Mouse (Mus musculus) retina, embryonic 14.5 days (tissue): ENCODE measurements around the gene Acbd3.
A peak's percentile ranks its signal among the peaks of the same experiment; 100 is the strongest.

Experiments
- DNase-seq: peaks from one replicate; pipeline ENCODE4 v3.0.0-alpha.2; 2015; ENCODE audit warnings: low spot score

Gene Acbd3

GRCm38 (mm10) chr1:180725704-180726179 is at the start of gene Acbd3:
Gene Acbd3 (plus strand): TSS chr1:180726043.
- peak; percentile 94 for DNase-seq

GRCm38 (mm10) chr1:180691284-180691683 is 34.6 kb upstream of the Acbd3 start:
- DNase-seq = no peak

DNA sequence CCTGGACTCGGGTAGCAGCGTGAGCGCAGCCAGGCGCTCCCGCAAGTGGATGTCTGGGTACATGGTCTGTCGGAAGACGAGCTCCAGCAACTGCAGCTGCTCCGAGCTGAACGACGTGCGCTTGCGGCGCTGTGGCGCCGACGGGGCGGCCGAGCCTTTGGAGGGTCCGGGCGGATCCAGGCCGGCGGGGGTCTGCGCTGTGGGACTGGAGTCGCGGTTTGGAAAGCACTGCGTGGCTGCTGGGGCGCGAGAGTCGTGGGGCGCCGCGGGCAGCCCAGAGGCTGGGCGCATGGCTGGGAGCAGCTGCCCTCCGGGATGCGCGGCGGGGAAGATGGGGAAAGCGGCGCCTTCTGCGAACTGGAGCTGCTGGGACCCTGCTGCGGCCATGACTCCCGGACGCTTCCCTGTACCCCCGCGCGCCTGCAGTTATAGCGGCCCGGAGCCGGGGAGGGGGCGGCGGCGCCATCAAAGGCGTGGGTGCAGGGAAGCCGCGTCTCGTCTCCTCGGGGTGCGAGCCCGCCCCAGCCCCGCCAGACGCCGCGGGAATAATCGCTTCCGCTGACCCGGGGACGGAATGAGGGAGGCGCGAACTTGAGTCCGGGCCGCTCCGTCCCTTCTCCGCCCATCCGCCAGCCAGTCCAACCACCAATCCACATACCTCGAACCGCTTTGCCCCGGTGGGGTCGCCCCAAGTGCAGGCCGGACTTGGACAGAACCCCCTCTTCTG is 29.1 kb upstream of the Acbd3 start, which contains the start of gene Mixl1:
Mixl1 (minus strand) TSS at position 409 of the 727 bp plus-strand sequence.
- peak; percentile 43 for DNase-seq

DNA sequence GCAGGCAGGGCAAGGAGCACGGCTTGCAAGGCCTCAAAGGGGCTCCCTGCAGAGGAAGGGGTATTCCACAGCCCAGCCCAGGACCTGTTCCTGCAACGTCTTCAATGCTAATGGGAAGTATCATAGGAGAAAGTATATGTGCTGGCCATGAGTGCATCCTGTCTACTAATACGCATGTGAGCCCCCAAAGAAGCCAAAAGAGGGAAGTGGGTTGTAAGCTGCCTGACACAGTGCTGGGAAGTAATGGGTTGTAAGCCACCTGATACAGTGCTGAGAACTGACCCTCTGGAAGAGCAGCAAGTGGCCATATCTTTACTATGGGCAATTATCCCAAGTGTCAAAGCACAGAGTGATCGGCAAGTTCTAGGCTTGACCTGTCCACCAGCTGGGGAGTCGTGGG is 27.8 kb upstream of the Acbd3 start:
- no peak for DNase-seq

DNA sequence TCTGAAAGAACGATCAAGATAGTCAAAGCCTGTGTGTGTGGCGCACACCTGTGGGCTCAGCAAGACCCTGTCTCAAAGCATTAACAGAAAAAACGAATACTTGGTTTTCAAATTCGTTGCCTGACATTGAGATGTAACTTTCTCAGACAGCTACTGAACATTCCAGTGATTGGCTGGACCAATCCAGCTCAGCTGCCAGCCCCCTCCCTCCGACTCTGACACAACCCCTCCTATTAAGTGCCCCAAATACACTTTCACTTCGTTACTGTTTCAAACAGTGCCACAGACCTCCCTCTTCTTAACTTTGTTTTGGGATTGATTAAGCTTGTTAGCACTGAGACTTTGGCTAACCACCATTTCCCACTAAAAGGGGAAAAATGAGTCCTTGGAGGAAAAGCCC is 22.4 kb upstream of the Acbd3 start:
- no peak for DNase-seq

DNA sequence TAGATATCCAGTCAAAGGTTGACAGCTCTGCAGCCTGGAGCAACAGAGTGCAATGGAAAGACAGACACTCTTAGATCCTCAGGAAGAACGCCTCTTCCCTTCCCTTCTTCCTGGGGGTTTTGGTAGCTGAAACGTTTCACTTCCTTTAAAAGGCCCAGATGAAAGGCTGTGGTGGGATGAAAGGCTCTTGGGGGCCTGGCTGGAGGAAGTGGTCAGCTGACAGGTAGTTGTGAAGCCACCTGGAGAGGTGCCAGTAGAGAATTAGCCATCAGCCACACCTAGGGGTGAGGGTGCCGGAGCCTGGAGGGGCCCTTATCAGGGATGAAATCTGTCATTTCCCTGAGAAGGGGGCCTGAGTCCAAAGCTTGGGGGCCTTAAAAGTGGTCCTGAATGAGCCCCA is 18.5 kb upstream of the Acbd3 start:
- DNase-seq = no peak

- DNase-seq = no peak
Measured at GRCm38 (mm10) chr1:180707813-180708212, 18.0 kb upstream of the Acbd3 start.

- no peak for DNase-seq
Measured at GRCm38 (mm10) chr1:180708935-180709776, 16.7 kb upstream of the Acbd3 start.

GRCm38 (mm10) chr1:180718756-180719155 is 7.1 kb upstream of the Acbd3 start:
- no peak for DNase-seq

DNA sequence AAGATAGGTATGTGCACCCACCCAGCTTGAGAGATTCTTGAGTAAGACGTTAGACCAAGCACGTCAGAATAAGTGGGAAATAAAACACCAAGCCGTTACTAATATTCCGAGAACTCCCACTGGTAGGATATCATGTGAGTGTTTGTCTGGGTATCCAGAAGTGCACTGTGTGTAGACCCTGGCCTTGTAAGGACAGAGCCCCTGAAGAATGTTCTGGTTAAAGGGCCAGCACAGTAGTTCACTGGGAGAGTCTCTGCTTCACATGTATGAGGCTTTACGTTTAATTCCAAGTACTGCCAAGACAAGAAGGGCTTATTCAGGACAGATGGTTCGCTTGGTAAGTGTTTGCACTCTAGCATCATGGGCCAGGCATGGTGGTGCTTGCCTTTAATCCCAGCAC is 6.4 kb upstream of the Acbd3 start:
- no peak for DNase-seq

DNA sequence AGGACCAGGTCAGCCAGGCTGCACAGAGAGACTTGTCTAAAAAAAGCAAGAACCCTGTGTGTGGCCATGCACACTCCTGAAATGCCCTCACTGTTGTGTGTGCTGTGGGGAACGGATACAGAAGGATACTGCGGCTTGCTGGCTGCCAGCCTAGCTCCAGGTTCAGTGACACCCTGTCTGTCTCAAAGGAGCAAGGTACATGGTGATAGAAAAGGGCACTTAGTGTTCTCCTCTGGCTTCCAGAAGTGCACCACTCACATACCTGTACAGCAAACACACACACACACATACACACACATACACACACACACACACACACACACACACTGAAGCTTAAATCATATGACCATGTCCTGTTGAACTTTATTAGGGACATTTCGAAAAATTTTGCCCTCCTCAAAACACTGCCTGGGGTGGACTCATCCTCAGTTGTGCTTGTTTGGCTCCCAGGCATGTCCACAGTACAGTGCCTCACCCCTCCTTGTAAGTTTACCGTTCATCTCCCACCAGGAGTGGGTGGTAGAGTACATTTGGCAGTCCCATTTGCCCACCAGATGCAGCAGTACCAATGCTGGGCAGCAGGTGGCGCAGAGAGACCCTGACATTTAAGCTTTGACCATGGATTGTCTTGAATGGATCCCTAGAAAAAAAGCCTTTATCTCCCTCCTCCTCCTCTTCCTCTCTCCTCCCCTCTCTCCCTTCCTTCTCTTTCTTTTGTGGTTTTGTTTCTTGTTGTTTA is 5.7 kb upstream of the Acbd3 start:
- DNase-seq = peak; percentile 90

GRCm38 (mm10) chr1:180722608-180723007 is 3.2 kb upstream of the Acbd3 start:
- no peak for DNase-seq

DNA sequence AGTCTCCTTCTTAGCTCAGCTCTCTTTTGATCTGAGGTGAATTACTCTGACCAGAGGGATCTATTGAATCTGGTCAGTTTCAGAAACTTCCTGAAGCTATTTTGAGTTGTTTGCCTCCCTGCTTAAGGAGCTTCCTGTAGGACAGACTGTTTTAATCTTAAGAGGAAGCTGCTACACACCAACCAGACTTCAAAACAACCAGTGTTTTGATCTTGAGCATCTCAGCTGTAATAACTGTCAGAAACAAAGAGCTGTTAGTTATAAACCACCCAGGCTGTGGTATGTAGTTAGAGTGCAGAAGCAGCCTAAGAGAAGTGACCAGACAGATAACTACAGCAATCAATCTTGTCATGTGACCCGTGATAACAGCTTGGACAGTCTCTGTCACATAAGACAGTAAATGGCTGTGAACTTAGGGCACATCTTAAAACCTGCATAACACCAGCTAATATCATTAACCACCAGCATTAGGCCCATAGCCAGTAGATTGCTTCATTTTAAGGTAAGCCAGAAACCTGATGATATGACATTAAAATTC is 2.1 kb upstream of the Acbd3 start:
- DNase-seq = no peak

DNA sequence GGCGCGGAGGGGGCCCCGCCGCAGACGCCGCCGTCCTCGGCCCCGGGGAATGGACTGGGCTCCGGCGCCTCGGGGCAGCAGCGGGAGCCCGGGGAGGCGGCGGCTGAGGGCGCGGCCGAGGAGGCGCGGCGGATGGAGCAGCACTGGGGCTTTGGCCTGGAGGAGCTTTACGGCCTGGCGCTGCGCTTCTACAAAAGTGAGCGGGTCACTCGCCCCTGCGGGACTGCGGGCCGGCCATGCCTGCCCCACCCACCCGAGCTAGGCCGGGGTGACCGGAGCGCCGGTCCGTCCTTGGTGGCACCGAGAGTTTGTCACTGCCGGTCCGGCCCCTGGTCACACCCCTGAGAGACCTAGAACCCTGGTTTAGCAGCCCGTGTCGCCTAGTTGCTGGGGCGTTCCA is 340 bp downstream of the Acbd3 start:
- DNase-seq = no peak

- no peak for DNase-seq
Measured at GRCm38 (mm10) chr1:180729231-180729630, 3.4 kb downstream of the Acbd3 start.

DNA sequence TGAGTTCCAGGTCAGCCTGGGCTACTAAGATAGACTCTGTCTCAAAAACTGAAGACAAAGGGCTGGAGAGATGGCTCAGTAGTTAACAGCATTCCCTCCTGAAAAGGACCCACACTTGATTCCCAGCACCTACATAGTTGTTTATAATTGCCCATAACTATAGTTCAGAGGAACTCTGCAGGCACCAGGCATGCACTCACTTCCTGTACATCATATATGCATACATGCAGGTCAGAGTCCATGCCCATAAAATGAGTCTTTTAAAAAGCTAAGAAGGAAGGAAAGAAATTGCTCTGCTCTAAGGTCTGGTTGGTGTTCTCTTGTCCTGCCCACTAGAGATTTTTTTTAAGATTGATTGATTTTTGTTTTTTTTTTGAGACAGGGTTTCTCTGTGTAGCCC is 22.0 kb downstream of the Acbd3 start:
- DNase-seq = no peak

GRCm38 (mm10) chr1:180752115-180752514 is 26.3 kb downstream of the Acbd3 start:
- DNase-seq = no peak

DNA sequence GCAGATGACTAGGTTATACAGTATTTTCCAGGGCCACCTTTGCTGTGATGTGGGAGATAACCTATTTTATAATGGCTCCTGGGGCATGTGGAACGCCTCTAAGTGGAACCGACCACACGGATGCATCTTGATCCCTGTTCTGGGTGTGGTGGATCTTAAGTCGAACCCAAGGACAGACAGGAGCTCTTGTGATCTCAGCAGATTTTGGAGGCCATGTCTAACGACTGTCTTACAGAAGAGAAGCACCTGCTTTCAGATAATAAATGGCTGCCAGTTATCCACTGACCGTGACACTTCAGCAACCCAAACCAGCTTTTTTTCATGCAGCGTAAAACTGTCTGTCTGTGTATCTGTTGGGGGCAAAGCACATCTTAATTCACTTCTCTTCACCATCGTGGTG is 28.5 kb downstream of the Acbd3 start:
- DNase-seq = no peak

DNA sequence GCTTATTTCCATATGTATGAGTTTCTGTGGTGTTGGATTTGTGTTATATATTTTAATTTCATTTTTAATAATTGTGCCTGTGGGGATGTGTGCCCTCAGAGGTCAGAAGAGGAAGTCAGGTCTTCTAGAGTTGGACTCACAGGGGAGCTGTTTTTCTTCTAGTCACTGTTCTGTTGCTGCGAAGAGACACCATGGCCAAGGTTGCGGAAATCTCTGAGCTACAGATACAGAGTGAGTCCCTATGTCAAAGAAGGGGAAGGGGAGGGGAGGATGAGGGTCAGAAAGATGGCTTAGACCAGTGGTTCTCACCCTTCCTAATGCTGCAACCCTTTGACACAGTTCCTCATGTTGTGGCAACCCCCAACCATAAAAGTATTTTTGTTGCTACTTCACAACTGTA is 30.9 kb downstream of the Acbd3 start:
- DNase-seq = no peak

DNA sequence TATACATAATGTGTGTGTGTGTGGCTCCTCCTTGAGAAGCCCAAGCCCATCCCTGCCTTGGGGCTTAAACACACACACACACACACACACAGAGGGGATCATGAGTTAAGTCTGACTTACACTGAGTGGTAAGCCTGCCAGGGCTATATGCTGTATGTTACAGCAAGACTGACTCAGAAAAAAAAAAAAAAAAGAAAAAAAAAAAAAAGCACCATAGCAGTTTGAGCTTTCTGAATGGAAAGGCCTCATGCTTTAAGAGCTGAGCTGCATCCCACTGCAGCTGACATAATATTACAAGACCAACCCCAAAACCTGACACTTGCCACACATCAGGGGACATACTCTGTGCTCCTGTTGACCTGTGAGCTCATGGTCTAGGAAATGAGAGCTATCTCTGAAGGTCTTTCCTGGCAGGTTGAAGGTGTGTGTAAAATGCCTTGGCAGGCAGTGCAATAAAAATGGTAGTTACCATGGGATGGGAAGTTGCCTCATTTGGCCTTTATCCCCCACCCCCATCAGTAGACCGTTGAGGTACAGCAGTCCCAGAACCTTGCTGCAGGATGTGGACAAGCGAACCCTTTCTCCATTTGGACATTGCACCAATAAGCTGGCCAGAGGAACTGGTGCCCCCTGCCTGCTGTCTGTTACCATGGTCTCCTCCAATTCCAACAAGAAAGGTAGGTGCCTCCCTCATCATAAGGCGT is 31.6 kb downstream of the Acbd3 start:
- DNase-seq = no peak

GRCm38 (mm10) chr1:180757956-180758520 is 32.2 kb downstream of the Acbd3 start:
- DNase-seq = no peak
